Mouse (Mus musculus): ENCODE data around the gene Mpnd. TPM values are rescaled to one million over a fixed set of nuclear protein-coding genes. Genes with fewer than 3 reads are reported as not detected.

The Mpnd gene
- polyA plus RNA-seq, 1 experiment from 2014 or later, result 174 TPM

DNA sequence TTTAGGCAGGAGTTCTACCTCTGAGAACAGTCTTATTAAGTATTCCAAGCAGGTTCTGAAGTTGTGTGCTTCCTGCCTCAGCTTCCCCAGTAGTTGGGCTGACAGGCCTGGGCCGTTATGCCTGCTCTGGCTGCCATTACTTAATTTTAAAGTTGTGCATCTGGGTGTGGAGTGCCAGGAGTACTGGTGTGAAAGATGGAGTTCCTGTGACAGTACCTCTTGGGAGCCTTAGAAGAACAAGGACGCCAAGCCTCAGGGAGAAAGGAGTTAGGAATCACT is 4.4 kb downstream of the Mpnd start:
- Histone ChIP-seq H3K27me3 (no peaks in the 10 kb centered on the region), H3K9me3 (no peaks in the 10 kb centered on the region), H3K27ac (peak overlapping the region; percentile 96; the same call in 1 of the 2 replicates), H3K36me3 (peaks cover 38% of the 10 kb centered on the region), H3K4me3 (peak overlapping the region; percentile 82), H3K9ac (peak overlapping the region; percentile 85), H3K4me2 (replicated peaks) (peak overlapping the region; percentile 93), H3K4me1 (peaks cover 27% of the 10 kb centered on the region)
- 27% methylated on average over 2 of the region's 2 CpGs for WGBS
- ATAC-seq (ENCODE audit: insufficient number of reproducible peaks, insufficient read depth, low FRiP score, low TSS enrichment), result no peak

DNA sequence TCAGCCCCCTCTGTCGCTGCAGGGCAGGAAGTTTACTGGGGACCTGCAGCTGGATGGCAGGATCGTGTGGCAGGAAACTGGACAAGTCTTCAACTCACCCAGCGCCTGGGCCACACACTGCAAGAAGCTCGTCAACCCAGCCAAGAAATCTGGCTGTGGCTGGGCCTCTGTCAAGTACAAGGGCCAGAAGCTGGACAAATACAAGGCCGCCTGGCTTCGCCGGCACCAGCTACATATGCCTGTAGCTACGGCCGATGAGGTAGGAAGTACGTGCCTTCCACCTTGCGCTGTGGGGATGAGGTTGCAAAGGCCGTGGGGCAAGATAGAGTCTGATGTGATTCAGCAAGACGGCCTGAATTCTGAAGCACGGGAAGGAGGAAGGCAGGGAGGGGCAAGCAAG is 4.7 kb downstream of the Mpnd start:
- Histone ChIP-seq H3K9ac (peak overlapping the region; percentile 85), H3K36me3 (peaks cover 42% of the 10 kb centered on the region), H3K9me3 (no peaks in the 10 kb centered on the region), H3K4me1 (peaks cover 27% of the 10 kb centered on the region), H3K4me3 (peak overlapping the region; percentile 82), H3K27me3 (no peaks in the 10 kb centered on the region), H3K27ac (peak overlapping the region; percentile 55; the same call in 1 of the 2 replicates), H3K4me2 (replicated peaks) (peak overlapping the region; percentile 93)
- no peak for ATAC-seq (ENCODE audit: insufficient number of reproducible peaks, insufficient read depth, low FRiP score, low TSS enrichment)
- WGBS, result 61% methylated on average over 14 of the region's 14 CpGs

DNA sequence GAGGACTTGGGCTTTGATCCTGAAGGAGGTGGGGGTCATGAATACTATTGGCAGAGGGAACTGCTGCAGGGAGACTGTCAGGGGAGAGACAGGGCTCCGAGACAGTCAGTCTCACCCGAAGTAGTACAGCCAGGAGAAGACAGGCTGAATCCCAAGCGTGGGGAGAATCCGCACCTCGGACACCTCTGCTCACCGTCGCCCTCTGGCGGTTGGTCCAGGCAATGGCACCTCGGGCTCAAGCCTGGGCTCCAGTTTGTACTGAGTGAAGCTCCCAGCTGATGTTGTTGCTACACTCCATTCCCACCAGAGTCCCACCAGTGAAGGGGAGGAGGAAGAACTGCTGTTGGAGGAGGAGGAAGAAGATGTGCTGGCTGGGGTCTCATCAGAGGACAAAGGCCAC is 5.2 kb downstream of the Mpnd start:
- peak overlapping the region; percentile 93 for H3K4me2 ChIP-seq (replicated peaks)
- WGBS, result 9% methylated on average over 9 of the region's 9 CpGs
- H3K27ac ChIP-seq, result no peak overlapping the region
- H3K36me3 ChIP-seq, result peaks cover 46% of the 10 kb centered on the region
- H3K9ac ChIP-seq, result peak overlapping the region; percentile 85
- H3K4me3 ChIP-seq, result peak overlapping the region; percentile 82
- no peaks in the 10 kb centered on the region for H3K27me3 ChIP-seq
- H3K4me1 ChIP-seq, result peaks cover 27% of the 10 kb centered on the region
- no peaks in the 10 kb centered on the region for H3K9me3 ChIP-seq
- ATAC-seq (ENCODE audit: insufficient number of reproducible peaks, insufficient read depth, low FRiP score, low TSS enrichment), result no peak

DNA sequence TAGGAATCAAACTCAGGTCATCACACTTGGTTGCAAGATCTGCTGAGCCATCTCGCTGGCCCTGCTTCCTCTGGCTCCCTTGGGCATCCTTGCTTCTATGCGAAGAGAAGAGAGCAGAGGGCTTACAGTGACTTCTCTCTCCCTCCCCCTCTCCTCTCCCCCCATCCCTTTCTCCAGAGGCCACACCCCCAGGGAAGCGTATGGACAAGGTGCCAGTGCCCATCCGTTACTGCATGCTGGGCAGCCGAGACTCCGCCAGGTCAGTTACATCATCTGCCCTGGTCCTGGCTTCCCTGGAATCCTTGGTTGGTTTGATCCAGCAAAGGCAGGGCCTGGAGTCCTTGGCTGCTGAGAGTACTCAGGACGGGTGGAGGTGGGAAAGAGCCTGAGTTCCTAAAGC is 5.9 kb downstream of the Mpnd start:
- Histone ChIP-seq H3K27me3 (no peaks in the 10 kb centered on the region), H3K27ac (no peak overlapping the region), H3K9me3 (no peaks in the 10 kb centered on the region), H3K4me2 (replicated peaks) (no peak overlapping the region), H3K4me1 (peaks cover 27% of the 10 kb centered on the region), H3K9ac (no peak overlapping the region), H3K4me3 (no peak overlapping the region), H3K36me3 (peaks cover 53% of the 10 kb centered on the region)
- 89% methylated on average over 7 of the region's 7 CpGs for WGBS
- no peak for ATAC-seq (ENCODE audit: insufficient number of reproducible peaks, insufficient read depth, low FRiP score, low TSS enrichment)

DNA sequence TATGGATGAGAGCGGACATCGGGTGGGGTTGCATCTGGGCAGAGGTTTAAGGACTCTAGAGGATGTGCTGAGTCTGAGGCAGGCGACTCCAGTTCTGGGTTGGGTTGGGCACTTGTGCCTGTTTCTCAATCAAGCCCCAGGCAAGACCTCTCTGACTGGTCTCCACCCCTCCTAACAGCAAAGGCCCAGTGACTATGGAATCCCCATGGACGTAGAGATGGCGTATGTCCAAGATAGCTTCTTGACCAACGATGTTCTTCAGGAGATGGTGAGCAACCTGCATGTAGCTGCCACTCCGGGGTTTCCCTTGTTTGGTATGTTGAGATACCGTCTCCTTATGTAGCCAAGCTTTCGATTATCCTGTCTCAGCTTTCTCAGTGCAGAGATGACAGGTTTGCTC is 9.8 kb downstream of the Mpnd start:
- peaks cover 12% of the 10 kb centered on the region for H3K4me1 ChIP-seq
- H3K9me3 ChIP-seq, result no peaks in the 10 kb centered on the region
- no peak overlapping the region for H3K4me2 ChIP-seq (replicated peaks)
- no peak for ATAC-seq (ENCODE audit: insufficient number of reproducible peaks, insufficient read depth, low FRiP score, low TSS enrichment)
- no peak overlapping the region for H3K4me3 ChIP-seq
- WGBS, result 94% methylated on average over 9 of the region's 9 CpGs
- no peak overlapping the region for H3K9ac ChIP-seq
- no peak overlapping the region for H3K27ac ChIP-seq
- peaks cover 87% of the 10 kb centered on the region for H3K36me3 ChIP-seq
- H3K27me3 ChIP-seq, result no peaks in the 10 kb centered on the region

DNA sequence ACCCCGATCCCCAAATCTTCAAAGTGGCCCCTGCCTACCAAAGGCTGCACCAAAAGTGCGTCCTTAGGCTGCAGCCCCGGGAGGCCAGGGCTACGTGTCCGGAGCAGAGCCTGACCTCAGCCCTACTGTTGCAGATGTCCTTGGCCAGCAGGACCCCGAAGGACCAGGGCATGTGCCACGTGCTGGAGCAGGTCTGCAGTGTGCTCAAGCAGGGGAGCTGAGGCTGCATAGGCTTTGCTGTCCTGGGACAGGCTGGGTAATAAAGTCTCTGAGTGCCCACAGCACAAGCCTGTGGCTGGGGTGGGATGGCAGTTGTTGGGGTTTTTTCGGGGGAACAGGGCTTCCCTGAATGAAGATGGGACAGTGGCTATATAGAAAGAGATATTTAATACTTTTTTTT is 10.9 kb downstream of the Mpnd start:
- no peaks in the 10 kb centered on the region for H3K27me3 ChIP-seq
- H3K9me3 ChIP-seq, result no peaks in the 10 kb centered on the region
- WGBS, result 89% methylated on average over 8 of the region's 8 CpGs
- H3K4me3 ChIP-seq, result no peak overlapping the region
- H3K36me3 ChIP-seq, result peaks cover 86% of the 10 kb centered on the region
- H3K4me1 ChIP-seq, result peaks cover 1% of the 10 kb centered on the region; the same call in 1 of the 2 replicates
- no peak overlapping the region for H3K27ac ChIP-seq
- no peak overlapping the region for H3K9ac ChIP-seq
- H3K4me2 ChIP-seq (replicated peaks), result no peak overlapping the region
- no peak for ATAC-seq (ENCODE audit: insufficient number of reproducible peaks, insufficient read depth, low FRiP score, low TSS enrichment)

DNA sequence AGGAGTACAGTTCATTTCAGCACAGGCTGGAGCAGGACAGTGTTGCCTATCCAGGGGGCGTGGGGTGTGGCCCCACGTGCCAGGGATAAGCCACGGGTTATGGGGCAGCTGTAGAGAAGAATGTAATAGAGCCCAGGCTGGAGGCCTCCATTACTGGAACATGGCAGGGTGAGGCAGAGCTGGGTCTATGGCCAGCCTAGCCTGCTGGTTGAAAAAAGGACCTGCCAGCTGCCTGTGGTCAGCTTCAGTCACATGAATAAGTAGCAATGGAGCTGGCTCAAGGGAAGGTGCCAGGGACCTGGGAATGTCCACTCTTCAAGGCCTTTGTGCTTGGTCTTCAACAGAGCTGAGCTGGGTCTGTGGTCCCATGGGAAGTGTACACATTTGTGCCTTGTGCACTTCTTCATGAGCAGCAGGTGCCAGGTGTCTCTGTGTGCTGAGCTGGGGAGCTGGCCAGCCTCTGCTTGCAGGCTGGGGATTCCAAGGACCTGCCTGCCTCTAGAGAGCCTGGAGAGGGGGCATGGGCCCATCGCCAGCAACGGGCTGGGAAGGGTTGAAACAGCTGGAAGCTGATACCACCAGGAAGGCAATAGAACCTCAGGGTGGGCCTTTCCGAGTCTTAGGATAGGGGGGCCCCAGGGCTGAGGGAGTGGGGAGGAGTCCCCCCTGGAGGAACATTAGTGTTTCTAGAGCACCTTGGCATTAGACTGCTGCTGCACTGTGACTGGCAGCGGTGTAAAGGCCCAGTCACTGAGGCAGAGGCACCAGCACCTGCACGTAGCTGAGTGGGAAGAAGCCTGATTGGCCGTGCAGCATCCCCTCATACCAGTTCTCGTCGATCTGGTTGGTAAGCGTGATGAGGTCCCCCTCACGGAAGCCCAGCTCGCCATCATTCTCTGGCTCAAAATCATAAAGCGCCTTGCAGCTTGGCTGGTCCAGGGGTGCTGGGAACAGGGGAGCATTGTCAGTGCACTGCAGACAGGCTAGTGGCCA is 11.6 kb downstream of the Mpnd start:
- no peak overlapping the region for H3K27ac ChIP-seq
- H3K4me2 ChIP-seq (replicated peaks), result no peak overlapping the region
- no peak overlapping the region for H3K4me3 ChIP-seq
- ATAC-seq (ENCODE audit: insufficient number of reproducible peaks, insufficient read depth, low FRiP score, low TSS enrichment), result no peak
- no peaks in the 10 kb centered on the region for H3K9me3 ChIP-seq
- H3K4me1 ChIP-seq, result no peaks in the 10 kb centered on the region
- no peaks in the 10 kb centered on the region for H3K27me3 ChIP-seq
- no peak overlapping the region for H3K9ac ChIP-seq
- peaks cover 78% of the 10 kb centered on the region for H3K36me3 ChIP-seq
- 80% methylated on average over 15 of the region's 15 CpGs for WGBS

DNA sequence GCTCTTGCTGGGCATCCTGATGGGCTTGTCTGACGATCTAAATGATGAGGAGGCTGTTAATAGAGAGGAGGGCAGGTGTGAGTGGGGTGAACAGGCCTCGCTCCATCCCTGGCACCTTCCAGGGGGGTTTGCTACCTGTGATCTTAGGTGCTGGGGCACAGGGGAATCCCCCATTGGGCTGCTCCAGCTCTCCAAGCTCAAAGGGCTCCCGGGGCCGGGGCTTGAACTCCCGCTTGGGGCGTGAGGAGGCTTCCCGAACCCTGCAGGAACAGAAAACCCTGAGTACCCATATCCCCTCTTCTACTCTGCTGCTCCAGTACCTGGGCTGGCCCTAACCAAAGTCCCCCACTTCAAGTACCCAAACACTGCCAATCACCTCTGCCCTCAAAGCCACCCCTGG is 12.3 kb downstream of the Mpnd start:
- no peak for ATAC-seq (ENCODE audit: insufficient number of reproducible peaks, insufficient read depth, low FRiP score, low TSS enrichment)
- peaks cover 73% of the 10 kb centered on the region for H3K36me3 ChIP-seq
- 87% methylated on average over 7 of the region's 7 CpGs for WGBS
- no peaks in the 10 kb centered on the region; the same call in 1 of the 2 replicates for H3K4me1 ChIP-seq
- no peak overlapping the region for H3K27ac ChIP-seq
- H3K9ac ChIP-seq, result no peak overlapping the region
- no peak overlapping the region for H3K4me2 ChIP-seq (replicated peaks)
- H3K9me3 ChIP-seq, result no peaks in the 10 kb centered on the region
- no peak overlapping the region for H3K4me3 ChIP-seq
- H3K27me3 ChIP-seq, result no peaks in the 10 kb centered on the region

DNA sequence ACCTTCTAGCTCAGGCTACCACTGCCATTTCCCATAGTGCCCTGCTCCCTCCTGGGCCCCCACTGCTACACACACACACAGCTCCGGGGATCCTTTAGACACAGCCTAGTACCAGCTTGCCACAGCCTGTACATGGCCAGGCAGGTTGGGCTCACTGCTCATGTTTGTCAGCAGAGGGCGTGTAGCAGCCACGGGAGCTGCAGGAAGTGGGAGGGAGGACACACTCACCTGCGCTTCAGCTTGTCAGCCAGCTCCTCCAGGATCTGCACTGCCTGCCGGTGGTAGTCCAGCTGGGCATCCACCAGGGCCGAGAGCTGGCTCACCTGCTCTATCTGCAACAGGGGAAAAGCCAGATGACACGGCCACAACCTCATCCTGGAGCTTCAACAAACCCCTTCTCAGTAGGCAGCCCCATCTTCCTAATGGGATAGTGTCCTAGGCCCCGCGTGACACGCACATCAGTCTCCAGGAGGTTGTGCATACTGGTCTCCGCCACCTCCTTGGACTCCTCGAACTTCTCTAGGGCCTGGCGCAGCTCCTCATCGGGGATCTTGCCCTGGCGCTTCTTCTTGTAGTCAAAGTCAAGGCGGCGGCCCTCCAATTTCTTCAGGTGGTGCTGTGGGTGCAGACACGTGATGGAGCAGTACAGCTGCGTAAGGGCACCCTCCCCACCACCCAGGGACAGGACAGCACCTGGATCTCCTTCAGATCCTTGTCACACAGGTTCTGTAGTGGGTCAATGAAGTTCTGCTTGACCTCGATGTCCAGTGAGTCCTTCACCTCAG is 13.0 kb downstream of the Mpnd start:
- WGBS, result 75% methylated on average over 20 of the region's 20 CpGs
- H3K9me3 ChIP-seq, result no peaks in the 10 kb centered on the region
- H3K4me2 ChIP-seq (replicated peaks), result no peak overlapping the region
- H3K9ac ChIP-seq, result no peak overlapping the region; the same call in 1 of the 2 replicates
- H3K4me3 ChIP-seq, result no peak overlapping the region
- H3K27ac ChIP-seq, result no peak overlapping the region
- no peaks in the 10 kb centered on the region for H3K27me3 ChIP-seq
- no peaks in the 10 kb centered on the region; the same call in 1 of the 2 replicates for H3K4me1 ChIP-seq
- peaks cover 67% of the 10 kb centered on the region for H3K36me3 ChIP-seq
- ATAC-seq (ENCODE audit: insufficient number of reproducible peaks, insufficient read depth, low FRiP score, low TSS enrichment), result peak; percentile 11; the same call in 1 of the 2 replicates

DNA sequence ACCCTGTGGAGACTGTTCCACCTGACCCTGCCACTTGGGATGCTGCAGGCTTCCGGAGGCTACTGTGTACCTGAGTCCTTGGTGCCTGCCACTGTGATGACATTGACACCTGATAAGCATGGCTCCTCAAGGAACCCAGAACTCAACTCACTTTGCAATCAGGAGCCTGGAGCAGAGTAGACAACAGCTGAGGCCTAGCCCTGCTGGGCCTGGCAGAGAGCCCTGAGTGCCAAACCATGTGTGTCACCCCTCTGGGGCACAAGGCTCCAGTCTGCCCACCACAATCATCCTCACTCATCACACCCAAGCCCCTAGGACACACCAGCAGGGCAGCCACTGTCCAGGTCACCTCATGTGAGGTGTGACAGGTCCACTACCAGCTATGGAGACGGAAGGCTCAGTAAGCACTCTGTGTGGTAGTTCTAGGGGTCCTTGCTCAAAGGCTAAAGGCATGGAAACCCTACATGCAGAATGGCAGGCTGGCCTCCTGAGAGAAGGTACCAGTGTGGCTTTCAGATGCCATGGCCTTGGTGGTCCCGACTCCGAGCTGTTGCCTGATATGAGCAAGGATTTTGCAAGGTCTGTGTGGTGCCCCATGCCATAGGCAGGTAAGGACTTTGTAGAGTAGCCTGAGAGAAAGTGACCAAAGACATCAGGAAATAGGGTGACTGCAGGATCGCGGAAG is 15.0 kb downstream of the Mpnd start:
- 91% methylated on average over 6 of the region's 6 CpGs for WGBS
- no peaks in the 10 kb centered on the region; the same call in 1 of the 2 replicates for H3K4me1 ChIP-seq
- H3K9ac ChIP-seq, result no peak overlapping the region
- H3K27ac ChIP-seq, result no peak overlapping the region
- H3K27me3 ChIP-seq, result no peaks in the 10 kb centered on the region
- H3K4me3 ChIP-seq, result no peak overlapping the region
- H3K9me3 ChIP-seq, result no peaks in the 10 kb centered on the region
- peaks cover 57% of the 10 kb centered on the region for H3K36me3 ChIP-seq
- no peak for ATAC-seq (ENCODE audit: insufficient number of reproducible peaks, insufficient read depth, low FRiP score, low TSS enrichment)
- no peak overlapping the region for H3K4me2 ChIP-seq (replicated peaks)

DNA sequence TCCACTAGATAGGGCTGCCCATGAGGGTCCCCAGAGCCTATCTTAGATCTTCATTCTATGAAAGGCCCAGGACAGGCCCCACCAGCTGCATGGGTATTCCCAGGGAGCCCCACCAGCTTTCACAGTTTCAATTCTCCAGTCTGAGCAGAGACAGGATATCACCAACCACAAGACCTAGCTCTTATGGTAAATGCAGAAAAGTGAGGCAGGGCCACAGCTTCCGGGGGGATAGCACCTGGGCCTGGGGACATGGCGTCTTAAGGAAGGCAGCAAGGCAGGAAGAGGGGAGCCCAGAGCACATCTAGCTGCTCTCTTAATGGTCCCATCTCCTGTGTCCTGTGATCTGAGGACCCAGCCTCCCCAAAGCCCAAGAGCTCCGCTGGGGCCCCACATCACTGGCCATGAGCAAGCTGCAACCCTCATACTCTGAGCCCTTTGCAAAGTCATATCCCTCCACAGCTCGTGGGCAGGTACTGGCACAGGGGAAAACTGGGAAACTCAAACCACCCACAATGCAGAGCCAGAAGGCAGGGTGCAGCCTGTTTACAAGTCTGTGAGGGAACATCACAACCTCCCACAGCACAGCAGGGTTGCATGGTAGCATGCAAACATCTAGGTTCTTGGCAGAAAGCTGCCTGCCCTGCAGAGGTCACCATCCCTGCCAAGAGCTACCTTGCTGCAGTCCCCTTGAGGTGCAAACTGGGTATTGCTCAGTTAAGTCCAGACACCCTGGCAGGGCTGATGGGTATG is 15.8 kb downstream of the Mpnd start:
- Histone ChIP-seq H3K27me3 (no peaks in the 10 kb centered on the region), H3K4me2 (replicated peaks) (no peak overlapping the region), H3K9ac (no peak overlapping the region), H3K4me1 (no peaks in the 10 kb centered on the region; the same call in 1 of the 2 replicates), H3K9me3 (no peaks in the 10 kb centered on the region), H3K27ac (no peak overlapping the region), H3K4me3 (no peak overlapping the region), H3K36me3 (peaks cover 49% of the 10 kb centered on the region)
- ATAC-seq (ENCODE audit: insufficient number of reproducible peaks, insufficient read depth, low FRiP score, low TSS enrichment), result no peak
- 86% methylated on average over 4 of the region's 4 CpGs for WGBS
